Mouse (Mus musculus) left cerebral cortex, adult 18-20 months (tissue): ENCODE measurements around the gene Paxbp1. TPM values are rescaled to one million over a fixed set of nuclear protein-coding genes. Genes with fewer than 3 reads are reported as not detected.
"Not testable (repeated sequence)": the region's sequence is repeated elsewhere in the genome, so short reads cannot be mapped to it uniquely, and the experiment has no call there.

Experiments
- DNase-seq, 2 experiments: peaks; one replicate each; pipeline ENCODE4 v3.0.0; 2021 to 2022; ENCODE audit warnings: low spot score in 2 of 2, mixed read lengths in 1 of 2
- long read RNA-seq, 2 experiments: library from polyadenylated mRNA; stranded (forward); transcript quantifications; one replicate each; pipeline ENCODE4 v2.0.0; 2021
- total RNA-seq, 2 experiments: library from RNA; stranded (reverse); gene quantifications; 2 replicates each; pipeline ENCODE4 v1.2.3; 2021

Paxbp1 gene
- 10 to 100 TPM; 56.1 to 59.4 TPM for total RNA-seq
- long read RNA-seq, experiment 1, transcript Paxbp1-202 (18 exons, 3,973 nt), result major isoform, 18 of 60 reads
- long read RNA-seq, experiment 1, transcript Paxbp1-201 (18 exons, 2,732 nt), result minor isoform, 9 of 60 reads
- long read RNA-seq, experiment 1, partial matches to known transcripts, result 6 of 60 reads
- long read RNA-seq, experiment 1, other reads (novel, unspliced or antisense), result 27 of 60 reads
- long read RNA-seq, experiment 2, transcript Paxbp1-202 (18 exons, 3,973 nt), result major isoform, 6 of 34 reads
- long read RNA-seq, experiment 2, transcript Paxbp1-201 (18 exons, 2,732 nt), result major isoform, 6 of 34 reads
- long read RNA-seq, experiment 2, partial matches to known transcripts, result 5 of 34 reads
- long read RNA-seq, experiment 2, other reads (novel, unspliced or antisense), result 17 of 34 reads

DNA sequence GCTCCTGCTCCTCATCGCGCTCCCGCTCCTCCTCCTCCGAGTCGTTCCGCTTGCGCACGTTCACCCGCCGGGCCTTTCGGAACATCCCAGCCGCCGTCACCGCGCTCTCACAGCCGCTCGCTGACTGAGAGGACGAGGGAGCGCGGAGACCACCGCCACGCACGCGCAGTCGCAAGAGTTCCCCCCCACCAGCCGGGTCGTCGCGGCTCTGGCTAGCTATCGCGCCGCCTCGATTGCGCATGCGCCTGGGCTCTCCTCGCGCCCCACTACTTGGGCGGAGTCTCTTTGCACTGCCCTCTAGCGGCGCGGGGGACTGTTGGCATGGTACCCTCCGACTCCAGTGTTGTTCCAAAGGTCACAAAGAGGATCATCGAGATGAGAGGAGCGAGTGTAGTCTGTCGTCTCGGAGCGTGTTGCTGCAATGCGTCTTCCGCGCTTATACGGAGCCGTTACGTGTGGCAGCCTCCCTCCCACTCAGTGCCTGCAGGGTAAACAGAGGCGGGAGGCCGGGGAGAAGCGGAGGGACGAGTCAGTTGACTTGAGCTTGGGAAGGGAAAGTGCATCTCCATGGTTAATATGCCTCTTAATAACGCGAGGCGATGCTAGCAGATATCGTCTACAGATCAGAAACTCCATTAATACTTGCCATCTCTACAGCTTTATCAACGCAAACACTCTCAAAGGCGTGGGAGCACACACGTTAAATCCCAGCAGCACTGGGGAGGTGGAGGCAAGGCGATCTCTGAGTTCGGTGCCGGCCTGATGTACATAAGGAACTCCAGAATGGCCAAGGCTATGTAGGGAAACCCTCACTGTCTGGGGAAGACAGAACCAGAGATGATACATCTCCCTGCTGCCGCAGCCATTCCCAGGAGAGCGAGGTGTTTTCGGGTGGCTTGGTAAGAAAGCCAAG, at the start of gene Paxbp1:
Gene Paxbp1, minus strand, starts transcription at position 274 of the 913 bp plus-strand sequence.
- peak; percentile 99 for DNase-seq

DNA sequence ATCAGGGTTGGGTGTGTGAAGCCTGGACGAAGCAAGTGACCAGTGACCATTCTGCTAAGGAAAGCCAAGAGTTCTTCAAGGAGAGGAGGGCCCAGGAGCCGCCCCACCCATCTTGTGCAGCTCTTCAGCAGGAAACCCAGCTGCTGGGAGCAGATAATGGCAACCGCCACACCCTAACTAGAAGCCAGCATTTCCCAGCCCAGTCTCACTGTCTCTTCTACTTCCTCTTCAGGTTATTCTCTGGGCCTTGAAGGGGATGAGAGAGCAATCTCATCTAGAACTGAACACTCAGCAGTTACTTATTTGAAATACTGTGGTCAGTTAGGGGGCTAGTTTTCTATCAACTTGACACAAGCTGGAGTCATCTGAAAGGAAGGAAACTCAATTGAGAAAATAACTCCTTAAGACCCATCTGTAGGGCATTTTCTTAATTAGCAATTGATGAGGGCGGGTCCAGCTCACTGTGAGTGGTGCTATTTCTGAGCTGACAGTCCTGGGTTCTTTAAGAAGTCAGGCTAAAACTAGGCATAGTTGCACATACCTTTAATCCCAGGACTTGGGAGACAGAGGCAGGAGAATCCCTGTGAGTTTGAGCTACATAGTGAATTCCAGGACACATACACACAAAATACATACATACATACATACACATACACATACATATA, 42.4 kb upstream of the Paxbp1 start:
- DNase-seq, result no peak

DNA sequence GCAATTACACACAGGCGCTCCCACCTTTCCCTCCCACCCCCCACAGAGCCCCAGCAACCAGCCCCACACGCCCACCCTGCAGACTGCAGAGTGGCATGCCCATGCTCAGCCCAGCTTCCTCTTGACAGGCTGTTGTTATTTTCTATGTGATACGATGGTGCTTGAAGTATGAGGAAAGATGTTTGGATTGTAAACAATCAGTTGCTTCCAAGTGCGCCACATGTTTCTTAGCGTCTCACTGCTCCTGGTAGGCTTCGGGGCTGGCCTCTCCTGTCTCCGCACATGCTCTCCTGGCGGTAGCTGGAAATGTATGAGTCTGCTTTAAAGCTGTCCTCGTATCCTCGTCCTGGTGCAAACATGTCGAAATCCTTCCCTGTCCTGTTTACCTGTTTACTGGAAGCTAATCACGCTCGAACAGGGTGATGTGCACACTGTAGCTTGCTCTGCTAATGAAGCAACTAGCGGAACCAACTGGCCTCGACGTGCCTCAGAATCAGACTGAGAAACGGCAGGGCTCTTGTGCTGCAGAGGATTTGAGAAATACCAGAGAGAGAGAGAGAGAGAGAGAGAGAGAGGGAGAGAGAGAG, 41.0 kb upstream of the Paxbp1 start:
- no peak for DNase-seq

DNA sequence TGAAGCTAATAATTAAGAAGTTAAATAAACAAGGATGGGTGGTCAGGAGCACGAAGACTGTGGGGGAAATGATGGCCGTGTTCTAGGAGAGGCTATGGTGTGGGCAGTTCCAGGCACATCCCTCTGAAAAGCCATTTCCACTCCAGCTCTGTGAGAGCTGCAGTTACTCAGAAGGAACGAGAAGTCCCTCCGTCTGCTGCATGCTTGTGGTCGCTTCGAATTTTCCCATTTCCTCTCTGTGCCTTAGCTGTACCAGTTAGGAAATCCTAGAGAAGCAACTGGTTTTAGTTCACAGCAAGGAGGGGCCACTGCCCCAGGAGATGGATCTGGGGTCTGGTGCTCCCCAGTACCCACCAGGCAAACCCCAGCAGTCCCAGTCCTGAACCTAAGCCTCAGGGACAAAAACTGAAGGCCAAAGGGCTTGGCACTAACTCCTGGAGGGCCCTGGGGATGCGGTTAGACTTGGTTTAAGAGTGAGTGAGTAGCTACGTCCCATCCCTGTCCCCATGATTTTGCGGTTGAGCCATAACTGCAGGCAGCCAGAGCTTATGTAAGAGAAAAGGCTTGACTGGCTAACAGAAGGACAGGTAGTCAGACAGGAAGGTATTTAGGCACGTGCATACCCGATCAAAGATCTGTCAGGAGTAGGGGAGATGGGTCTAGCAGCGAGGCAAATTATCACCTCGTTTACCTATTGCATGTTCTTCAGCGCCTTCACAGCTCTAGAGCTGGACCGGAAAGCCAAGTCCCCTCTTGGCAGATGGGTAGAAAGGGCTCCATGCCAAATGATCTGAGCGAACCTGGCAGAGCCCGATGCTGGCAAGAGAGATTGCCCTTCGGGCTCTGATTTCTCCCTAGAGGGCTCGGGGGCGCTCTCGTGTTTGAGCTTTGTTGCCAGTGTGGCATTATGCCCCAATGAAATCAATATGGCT, 40.2 kb upstream of the Paxbp1 start:
- DNase-seq, result no peak

DNA sequence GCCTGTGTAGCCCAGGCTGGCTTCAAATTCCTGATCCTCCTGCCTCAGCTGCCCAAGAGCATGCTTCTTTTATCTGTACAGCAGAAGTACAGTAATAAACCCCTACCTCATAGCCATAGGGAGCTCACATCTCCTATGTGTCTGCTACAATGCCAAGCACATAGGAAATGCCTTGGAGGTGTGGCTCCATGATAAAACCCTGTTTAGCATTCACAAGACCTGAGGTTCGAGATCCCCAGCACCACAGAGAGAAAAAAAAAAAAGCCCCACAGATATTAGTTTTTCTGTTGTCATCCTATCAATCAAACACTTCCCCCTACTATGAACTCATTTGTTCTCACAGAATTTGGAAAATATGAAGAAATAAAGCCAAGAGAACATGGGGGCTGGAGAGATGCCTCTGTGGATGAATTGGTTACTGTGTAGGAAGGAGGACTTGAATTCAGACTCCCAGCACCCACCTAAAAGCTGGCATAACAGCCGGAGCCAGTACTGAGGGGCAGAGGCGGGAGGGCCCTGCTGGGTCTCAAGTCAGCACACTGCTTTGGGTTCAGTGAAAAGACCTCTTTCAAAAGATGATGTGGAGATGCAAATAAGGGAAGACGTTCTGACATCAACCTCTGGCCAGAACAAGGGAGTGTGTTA, 38.8 kb upstream of the Paxbp1 start:
- DNase-seq, result no peak

DNA sequence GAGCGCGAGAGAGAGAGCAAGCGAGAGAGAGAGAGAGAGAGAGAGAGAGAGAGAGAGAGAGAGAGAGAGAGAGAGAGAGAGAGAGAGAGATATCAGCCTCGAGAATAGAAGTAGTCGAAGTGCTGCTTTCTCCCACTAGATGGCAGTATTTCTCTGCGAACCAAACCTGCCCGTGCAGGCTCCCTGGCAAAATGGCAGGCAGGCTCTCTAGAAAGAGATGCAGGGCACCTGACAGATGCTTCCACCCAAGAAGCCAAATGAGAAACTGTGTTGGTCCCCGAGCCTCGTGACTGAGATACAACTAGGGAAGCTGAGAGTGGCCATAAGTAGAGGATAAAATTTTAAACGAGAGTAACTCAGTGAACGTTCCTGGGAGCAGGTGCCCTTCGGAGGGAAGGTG, 37.2 kb upstream of the Paxbp1 start:
- DNase-seq, result peak; percentile 77 to 80

DNA sequence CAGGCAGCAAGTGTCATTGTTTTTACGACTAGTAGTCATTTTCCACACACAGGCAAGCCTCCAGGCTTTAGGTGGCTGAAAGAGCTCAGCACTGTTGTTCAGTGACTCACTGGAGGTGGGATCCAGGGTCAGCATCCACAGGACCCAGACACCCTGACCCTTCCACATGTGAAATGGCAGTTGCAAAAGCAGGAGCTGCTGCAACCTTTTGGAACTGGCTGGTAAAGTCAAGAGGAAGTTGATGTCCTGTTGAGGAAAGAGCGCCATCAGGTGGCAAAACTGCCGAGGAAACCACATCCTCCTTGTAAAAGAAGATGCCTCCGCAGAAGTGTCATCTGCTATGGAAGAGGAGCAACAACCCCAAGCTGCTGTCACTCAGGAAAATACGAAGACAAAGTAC, 31.8 kb upstream of the Paxbp1 start:
- DNase-seq, result peak in 1 of 2 experiments; percentile 14

DNA sequence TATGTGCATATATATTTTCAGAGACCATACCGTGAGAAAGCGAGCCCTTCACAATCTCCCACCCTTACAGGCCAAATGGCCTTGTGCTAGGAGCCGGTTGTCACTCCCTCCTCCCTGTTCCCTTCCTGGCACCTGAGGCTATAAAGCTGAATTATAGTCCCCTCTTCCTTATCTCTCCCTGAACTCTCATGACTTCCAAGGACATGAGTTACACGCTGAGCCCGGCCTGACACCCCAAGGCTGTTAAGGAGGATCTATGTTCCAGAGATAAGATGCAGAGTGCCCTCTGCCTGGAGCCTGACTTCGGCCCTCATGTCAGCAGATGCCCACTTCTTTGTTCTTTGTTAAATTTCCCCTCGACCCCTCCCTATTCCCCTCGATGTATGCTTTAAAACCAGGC, 31.1 kb upstream of the Paxbp1 start:
- not testable (repeated sequence) for DNase-seq

DNA sequence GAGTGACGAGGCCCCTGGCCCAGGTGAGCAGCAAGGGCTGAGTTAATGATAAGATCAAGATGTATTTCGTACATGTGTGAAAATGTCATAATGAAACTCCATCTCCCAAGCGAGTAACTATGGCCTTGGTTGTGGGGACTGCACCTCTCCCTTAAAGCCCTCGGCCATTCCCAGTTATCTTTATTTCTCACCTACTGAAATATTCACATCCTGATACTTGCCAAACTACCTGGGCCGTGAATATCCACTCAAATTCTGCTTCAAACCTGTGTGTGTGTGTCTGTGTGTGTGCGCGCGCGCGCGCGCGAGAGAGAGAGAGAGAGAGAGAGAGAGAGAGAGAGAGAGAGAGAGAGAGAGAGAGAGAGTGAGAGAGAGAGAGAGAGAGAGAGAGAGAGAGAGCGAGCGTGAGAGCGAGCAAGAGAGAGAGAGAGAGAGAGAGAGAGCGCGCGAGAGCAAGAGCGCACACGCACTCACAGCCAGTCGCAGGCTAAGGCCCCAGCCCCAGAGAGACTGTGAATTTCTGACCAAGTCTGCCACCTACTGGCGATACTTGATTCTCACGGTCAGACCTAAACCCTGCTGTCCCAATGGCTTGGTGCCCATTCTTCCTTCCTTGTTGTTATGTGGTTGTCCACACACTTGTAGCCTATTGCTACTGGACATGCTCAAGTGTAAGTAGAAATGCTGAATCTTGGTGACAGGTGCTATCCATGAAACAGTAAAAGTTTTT, 29.0 kb upstream of the Paxbp1 start:
- DNase-seq, result peak; percentile 91 to 93

DNA sequence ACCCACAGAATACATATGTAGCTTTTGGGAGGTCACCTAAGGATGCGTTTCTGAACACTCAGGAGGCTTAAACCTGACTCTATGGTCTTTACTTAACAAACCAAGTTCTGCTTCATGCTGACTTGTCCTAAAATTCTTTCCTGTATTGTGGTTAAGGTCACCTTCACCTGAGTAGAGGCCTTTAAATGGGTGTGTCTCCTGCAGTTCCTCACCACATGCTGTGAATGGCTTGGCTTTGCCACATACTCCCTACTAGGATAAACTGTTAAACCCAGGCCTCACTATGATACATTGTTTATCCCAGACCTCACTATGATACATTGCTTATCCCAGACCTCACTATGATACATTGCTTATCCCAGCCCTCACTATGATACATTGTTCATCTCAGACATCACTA, 27.9 kb upstream of the Paxbp1 start:
- DNase-seq, result no peak

DNA sequence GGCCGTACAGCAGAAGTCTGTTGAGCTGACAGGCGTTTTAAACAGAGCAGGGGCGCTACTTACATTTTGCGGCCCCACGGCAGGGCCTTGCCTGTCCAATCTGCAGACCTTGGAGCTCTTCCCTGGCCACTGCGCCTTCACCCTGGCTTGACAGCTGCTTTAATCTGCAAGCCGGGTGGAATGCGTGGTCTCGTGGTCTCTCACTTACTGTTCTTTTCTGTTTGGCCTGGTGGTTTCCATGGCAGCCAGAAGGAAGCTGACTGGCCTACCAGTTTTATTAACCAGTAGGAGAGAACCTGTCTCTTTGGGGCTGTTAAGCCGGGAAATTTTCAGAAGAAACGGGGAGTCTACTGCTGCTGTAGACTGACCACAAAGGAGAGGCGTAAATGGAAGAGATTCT, 24.6 kb upstream of the Paxbp1 start:
- DNase-seq, result peak in 1 of 2 experiments; percentile 36

DNA sequence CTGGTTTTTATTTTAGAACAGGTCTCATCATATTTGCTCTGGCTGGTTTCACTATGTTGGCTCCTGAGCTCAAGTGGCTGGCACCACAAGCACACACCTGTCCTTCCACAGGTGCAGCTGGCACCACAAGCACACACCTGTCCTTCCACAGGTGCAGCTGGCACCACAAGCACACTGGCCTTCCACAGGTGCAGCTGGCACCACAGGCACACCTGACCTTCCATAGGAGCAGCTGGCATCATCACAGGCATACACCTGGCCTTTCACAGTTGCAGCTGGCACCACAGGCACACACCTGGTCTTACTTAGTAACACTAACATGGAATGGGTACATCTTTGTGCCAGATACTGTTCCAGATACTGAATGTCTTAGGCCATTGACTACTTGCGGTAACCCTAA, 22.8 kb upstream of the Paxbp1 start:
- no peak for DNase-seq

DNA sequence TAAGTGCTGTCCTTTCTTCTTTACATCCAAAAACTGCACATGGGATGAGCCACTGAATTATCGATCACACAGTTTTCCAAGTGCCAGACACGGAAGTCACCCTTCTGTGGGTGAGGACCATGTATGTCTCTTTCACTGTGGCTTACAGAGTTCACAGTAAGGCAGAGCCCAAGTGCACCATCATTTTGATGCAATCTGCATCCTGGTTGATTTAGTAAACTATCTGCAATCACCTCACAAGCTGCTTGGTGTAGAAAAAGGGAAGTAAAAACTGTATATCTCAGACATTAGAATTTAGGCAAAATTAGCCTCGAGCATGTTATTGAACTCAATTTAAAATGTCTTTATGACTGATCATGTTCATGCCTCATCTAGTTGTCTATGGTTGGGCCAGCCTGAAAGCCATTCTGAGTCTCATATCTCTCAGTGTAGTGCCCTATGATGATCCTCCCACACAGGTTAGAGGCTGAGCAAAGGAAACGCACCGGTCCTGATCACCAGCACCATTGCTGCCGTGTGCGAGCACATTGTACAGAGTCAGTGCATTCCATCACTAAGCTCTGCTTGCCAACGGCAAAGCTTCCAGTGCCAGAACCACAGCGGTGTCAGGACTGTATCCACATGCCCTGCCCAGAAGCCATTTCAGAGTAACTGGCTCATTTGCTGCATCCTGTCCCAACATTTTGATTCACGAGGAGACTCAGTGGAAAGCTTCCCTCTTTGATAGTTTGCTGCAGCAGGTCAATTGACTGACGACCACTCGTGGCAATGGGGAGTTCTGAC, 20.4 kb upstream of the Paxbp1 start:
- no peak for DNase-seq

DNA sequence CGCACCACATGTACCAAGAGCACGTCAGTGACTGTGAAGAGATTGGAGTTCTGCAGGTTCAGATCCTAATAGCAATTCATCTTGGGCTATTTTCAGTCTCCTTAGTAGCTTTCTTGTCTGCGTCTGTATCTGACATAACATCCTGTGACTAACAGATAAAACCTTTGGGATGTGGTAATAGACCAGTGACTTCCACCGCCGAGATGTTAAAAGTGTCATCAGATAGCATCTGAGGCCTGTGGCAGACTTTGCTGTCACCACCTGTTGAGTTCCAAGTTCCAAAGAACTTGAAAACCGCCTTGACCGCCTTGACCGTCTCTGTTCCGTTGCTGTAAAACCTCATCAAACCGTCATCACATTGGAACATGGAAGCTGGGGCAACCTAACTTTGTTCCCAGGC, 19.4 kb upstream of the Paxbp1 start:
- no peak for DNase-seq

DNA sequence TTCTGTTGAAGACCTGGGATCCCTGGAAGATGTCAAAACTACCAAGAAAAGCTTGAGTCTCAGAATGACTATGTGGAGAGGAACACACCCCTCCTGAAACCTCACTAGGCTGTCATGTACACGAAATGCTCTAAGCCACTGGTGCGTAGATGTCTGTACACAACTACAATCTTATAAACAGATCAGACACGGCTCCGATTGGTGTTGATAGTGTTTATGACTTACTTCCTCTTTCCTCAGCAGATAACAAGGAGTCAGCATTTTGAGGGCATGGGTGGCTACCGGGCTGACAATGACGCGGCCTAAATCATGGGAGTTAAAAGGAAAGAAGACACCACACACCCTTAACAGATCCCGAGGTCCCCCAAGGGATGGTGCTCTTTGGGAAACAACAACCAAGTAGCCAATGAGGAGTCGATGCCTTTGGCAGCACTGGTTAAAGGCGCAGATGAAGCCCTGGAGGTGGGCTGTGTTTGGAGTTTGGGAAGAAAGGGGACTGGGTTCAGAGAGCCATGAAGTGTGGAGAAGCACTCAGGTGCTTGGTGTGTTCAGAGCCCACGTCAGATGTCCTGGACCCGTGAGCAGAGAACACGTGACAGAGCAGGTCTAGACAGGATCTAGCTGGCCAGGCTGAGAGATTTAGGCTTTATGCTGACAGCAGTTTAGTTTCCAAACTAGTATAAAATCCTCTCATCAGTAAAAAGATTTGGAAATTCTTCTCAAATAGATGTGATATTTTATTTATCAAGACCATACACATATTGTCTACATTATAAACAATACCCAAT, 17.4 kb upstream of the Paxbp1 start:
- DNase-seq, result no peak

DNA sequence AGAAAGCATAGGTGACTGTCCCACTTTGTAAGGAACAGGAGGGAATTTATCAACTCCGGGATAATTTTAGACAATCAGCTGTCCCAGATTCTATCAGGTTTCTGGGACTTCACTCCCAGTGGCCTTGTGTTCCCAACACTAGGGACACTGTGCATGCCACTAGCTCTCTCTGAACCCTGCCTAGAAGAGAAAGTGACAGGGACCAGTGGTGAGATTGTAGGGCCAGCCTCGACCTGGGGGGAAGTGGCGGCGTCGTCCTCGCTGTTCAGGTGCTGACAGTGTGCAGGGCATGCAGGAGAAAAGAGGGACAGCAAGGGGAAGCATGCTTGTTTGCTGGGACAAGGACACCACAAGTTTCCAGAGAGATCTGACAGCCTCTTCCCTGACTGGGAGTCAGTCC, 13.4 kb upstream of the Paxbp1 start:
- no peak for DNase-seq

DNA sequence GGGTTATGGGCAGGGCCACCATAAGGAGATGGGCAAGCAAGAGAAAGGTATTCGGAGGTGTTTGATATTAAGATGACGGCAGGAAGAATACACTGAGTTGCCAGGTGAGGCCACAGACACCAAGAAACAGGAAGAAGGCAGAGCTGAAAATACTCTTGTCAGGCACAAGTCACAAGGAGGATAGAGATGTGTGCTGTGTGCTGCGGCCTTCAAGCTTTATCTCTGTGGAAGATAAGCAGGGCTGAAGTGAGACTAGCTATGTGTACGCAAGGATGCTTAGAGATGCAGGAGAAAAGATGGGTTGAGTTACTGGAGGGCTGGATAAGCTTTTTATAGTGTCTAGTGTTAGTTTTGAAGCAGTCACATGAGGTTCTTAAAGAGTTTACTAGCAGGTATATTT, 12.9 kb upstream of the Paxbp1 start:
- no peak for DNase-seq
